In genomic region chr12:51691845-51692632, GRCm38 (mm10) we compare ENCODE assay signal across 8 mouse cellular contexts. TPM values are rescaled to one million over a fixed set of nuclear protein-coding genes. Genes with fewer than 3 reads are reported as not detected.
A peak's percentile ranks its signal among the peaks of the same experiment; 100 is the strongest.
DNase-seq lines count a peak whose midpoint lies in the region; ATAC-seq lines count a peak whose summit lies in the region.

Gene Strn3, minus strand, starts transcription at chr12:51691897.

- no peaks in the 10 kb centered on the region for H3K36me3 ChIP-seq in intestine, embryonic 14.5 days (ENCODE audit: control insufficient read depth, insufficient read depth, low read length)

- H3K4me3 ChIP-seq in intestine, embryonic 14.5 days (ENCODE audit: low read depth, low read length), result peak within 1 kb of the TSS; percentile 73

- peak within 1 kb of the TSS; percentile 87 for H3K4me2 ChIP-seq in intestine, embryonic 14.5 days (ENCODE audit: low read length)

- H3K27ac ChIP-seq in intestine, embryonic 14.5 days (ENCODE audit: low read depth), result peak within 1 kb of the TSS; percentile 99

- peak; percentile 93 to 94 for DNase-seq in adrenal gland, adult 18-20 months (ENCODE audit: low spot score in 2 of 2)
- DNase-seq in embryo, embryonic 11 days, result peak; percentile 97
- DNase-seq in gastrocnemius, postnatal 25 days, result peak; percentile 99
- peak; percentile 95 for DNase-seq in intestine, embryonic 14.5 days (ENCODE audit: low spot score)
- DNase-seq in left cerebral cortex, postnatal 14 days (ENCODE audit: low spot score in 2 of 2), result peak; percentile 96 to 97
- peak; percentile 97 for DNase-seq in mesoderm, embryonic 11.5 days (ENCODE audit: low read depth, low spot score)
- DNase-seq in right cerebral cortex, postnatal 36 days (ENCODE audit: low spot score in 2 of 2), result peak; percentile 95 to 96
- DNase-seq in yolk sac, embryonic 10.5 days (ENCODE audit: low spot score), result peak; percentile 98

- intact Hi-C loops in left cerebral cortex, postnatal 14 days (cut with DNase I), result loop anchor here (5.0 kb wide), 1 partner anchor 45 kb away; no protein-coding TSS in a partner anchor

- peaks cover 8% of the 10 kb centered on the region; the same call in 1 of the 2 replicates for H3K4me1 ChIP-seq in intestine, embryonic 14.5 days (replicated peaks; ENCODE audit: control insufficient read depth, insufficient read depth, low read length)

- no peaks in the 10 kb centered on the region for H3K9me3 ChIP-seq in intestine, embryonic 14.5 days (ENCODE audit: control insufficient read depth, low read length)

- H3K27me3 ChIP-seq in intestine, embryonic 14.5 days (replicated peaks; ENCODE audit: control insufficient read depth, insufficient read depth, low read length), result no peaks in the 10 kb centered on the region

- peak; percentile 95 for ATAC-seq in intestine, embryonic 14.5 days (replicated peaks; ENCODE audit: low FRiP score, low TSS enrichment, low read depth)

- WGBS in intestine, embryonic 14.5 days, result under 1% methylated on average over 52 of the region's 56 CpGs

- H3K9ac ChIP-seq in intestine, embryonic 14.5 days (ENCODE audit: low read length), result peak within 1 kb of the TSS; percentile 90

RNA-seq across cellular contexts. Expression of gene Strn3, which starts in this region (rescaled TPM):
- 10 to 100 TPM; 87.2 to 88.5 TPM for total RNA-seq in adrenal gland, adult 18-20 months (2021)
- total RNA-seq in gastrocnemius, postnatal 25 days (2021), result 100 to 1,000 TPM; 114 to 138 TPM
- 48.6 and 50.6 TPM in 2 replicates for polyA plus RNA-seq in intestine, embryonic 14.5 days (2014; fragmentation: Nextera tagmentation; extraction: Ambion mirVana)
- 10 to 100 TPM; 75.9 to 77.6 TPM for total RNA-seq in left cerebral cortex, postnatal 14 days (2021)

Comparison
In these comparisons a context has a peak if more than half of its experiments do, and no peak if none do; other contexts are left out.
1. Peak in every context shown above with its lines: DNase-seq, ATAC-seq, H3K4me3 ChIP-seq and H3K27ac ChIP-seq.